Mouse (Mus musculus) megakaryocyte-erythroid progenitor cell, adult 5-6 weeks (primary cell): ENCODE data around the gene Akap1. TPM values are rescaled to one million over a fixed set of nuclear protein-coding genes. Genes with fewer than 3 reads are reported as not detected.
A peak's percentile ranks its signal among the peaks of the same experiment; 100 is the strongest.
"Not testable (repeated sequence)": the region's sequence is repeated elsewhere in the genome, so short reads cannot be mapped to it uniquely, and the experiment has no call there.

Experiments used
- ATAC-seq: replicated peaks from 2 replicates; pipeline ENCODE4 v1.8.0; 2016; ENCODE audit warnings: mild to moderate bottlenecking, inconsistent platforms; ENCODE audit not compliant: severe bottlenecking, poor library complexity, low FRiP score, low TSS enrichment
- total RNA-seq, 2 experiments: library from RNA; stranded (forward) in 1 of 2; stranded (reverse) in 1 of 2; fragments of 200-1000, 215-1000 nt in 1 of 2; fragments of >200 nt in 1 of 2; fragmentation: Nextera tagmentation in 1 of 2; gene quantifications; 2 replicates each; pipeline ENCODE4 v1.2.3; 2014 to 2017

Gene Akap1
- total RNA-seq (2014; fragmentation: Nextera tagmentation) (23.5 and 24.4 TPM in 2 replicates), total RNA-seq (2017) (36.7 and 37.4 TPM in 2 replicates)

DNA sequence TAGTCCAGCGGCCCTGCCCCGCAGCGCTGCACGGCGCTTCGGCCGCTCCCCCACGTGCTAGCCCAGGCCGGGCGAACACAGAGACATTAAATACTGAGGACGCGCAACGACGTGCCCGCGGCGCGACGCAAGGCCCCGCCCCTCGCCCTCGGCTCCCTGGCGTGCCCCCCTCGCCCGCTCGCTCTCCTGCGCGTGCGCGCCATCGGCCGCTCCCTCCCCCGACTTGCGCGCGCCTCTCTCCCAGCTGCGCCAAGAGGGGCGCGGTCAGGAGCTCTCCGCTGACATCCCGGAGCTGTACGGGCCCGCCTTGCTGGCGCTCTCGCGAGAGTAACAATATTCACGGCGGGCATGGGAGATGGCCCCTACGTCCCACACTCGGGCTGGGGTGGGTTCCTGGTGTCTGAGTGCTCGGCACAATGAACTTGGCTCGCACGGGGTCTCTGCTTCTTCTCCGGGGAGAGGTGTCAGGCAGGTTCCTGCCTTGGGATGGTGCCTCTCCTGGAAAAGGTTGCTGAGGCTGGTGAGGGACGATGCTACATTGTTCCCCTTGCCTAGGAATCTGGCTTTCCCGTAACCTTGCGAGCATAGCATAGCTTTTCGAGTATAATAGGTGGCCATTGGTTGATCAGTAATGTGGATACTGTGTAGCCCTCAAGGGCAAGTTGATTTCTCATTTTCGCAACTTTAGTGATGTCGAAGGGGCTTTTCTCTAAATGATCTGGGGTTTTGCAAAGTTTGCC lies at the start of gene Akap1:
Akap1 (minus strand) TSS at position 129 of the 740 bp plus-strand sequence.
- peak; percentile 94 for ATAC-seq

DNA sequence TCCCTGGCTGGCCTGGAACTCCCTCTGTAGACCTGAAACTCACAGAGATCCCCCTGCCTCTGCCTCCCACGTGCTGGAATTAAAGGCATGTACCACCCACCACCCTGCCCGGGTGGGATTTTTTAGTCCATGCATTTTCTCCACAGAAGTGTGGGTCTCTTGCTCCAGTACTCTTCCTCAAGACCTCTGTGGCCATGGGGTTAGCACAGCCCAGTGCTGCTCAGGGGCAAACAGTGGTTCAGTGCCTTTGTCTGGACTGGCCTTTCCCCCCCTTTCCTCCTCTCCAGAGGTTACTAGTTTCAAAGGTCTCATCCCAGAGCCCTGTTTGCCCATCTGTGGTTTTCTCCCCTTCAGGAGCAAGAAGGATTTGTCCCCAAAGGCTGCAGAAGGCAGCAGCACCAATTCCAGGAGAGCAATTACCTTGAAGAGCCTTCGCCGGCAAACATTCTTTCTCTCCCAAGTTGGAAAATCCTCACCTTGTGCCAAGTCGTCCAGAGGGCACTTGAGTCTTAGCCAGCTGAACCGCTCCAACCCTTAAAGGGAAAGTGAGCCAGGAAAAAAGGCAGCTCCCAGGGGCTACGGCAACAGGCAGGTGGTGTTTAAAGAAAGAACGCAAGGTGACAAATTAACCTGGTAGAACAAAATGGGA lies 45.1 kb upstream of the Akap1 start:
- ATAC-seq = no peak

- peak; percentile 88 for ATAC-seq
These were observed 44.3 kb upstream of the Akap1 start for GRCm38 (mm10) chr11:88908557-88909211.

- ATAC-seq = no peak
These were observed 43.5 kb upstream of the Akap1 start for GRCm38 (mm10) chr11:88907886-88908285.

GRCm38 (mm10) chr11:88905621-88906020 lies 41.2 kb upstream of the Akap1 start:
- no peak for ATAC-seq

- no peak for ATAC-seq
These were observed 39.7 kb upstream of the Akap1 start for GRCm38 (mm10) chr11:88904080-88904479.

DNA sequence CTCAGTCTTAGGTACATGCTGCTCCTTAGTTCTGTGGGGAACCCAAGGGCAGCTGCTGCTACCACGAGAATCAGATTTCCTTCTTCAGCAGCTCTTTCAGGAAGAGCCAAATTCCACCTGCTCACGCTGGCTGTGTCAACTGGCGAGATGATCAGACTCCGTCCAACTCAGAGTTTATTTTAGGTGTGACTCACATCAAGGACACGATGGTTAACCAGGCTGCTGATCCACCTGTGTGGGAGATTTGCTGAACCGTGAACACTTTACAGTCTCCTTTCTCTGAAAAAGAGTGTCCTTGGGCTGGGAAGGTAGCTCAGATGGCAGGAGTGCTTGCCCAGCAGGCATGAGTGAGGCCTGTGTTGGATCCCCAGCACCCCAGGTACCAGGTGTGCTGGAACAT lies 38.4 kb upstream of the Akap1 start:
- no peak for ATAC-seq

GRCm38 (mm10) chr11:88901341-88901802 lies 37.0 kb upstream of the Akap1 start:
- no peak for ATAC-seq

DNA sequence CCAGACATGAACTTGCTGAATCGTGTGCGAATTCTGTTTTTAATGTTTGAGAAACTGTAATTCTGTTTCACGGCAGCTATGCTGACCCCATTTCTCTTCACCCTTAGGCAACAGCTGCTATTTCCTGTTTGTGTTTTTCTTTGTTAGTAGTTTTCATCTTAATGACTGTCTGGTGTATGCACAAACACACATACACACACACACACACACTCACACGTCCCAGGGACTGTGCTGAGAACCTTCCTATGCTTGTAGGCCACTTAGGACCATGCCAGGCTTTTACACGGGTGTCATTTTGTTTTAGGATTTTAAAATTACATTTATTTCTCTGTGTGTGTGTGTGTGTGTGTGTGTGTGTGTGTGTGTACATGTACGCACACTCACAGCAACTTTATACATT lies 35.2 kb upstream of the Akap1 start:
- no peak for ATAC-seq

DNA sequence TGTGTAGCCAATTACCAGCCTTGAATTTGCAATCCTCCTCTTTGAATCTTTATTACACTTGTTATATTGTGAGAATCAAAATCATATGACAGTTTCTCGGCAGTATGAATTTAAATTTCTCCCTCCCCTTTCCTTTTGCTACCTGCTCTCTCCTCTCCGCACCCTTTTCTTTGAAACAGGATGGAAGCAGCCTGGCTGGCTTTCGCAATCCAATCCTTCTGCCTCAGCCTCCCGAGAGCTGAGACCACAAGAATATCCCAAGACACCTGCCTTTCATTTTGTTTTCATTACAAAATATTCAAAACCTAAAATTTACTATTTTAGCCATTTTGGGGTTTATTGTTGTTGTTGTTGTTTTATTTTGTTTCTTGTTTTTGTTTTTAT lies 34.0 kb upstream of the Akap1 start:
- no peak for ATAC-seq

DNA sequence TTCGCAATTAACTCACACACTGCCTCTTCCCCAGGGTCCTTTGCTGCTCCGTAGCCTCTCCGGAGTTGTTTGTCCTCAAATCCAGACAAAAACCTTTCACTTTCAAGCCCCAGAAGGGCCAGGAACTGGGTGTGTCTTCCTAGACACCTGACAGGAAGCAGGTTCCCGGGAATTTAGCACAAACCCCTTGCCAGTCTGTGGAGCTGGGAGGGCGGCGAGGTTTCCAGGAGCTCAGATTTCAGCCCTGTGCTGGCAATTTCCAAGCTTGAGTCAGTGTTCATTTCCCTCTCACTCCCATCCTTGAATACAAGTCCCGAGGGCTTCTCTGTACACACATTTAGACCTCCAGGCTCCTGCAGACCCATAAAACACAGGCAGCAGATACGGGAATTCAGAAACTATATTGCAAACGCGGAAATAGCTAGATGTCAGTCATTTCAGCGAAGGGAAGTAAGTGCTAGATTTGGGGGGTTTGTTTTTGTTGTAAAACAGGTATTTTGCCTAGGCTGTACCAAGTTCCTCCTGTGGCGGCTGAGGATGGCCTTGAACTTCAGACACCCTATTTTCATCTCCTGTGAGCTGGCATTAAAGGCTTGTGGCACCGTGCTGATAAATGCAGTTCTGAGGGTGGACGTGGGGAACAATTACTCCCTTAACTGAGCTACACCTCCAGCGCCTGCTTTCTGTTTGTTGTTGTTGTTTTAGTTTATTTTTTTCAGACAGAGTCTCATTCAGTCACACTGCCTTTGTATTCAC lies 33.4 kb upstream of the Akap1 start:
- no peak for ATAC-seq

GRCm38 (mm10) chr11:88895800-88896232 lies 31.4 kb upstream of the Akap1 start:
- ATAC-seq = not testable (repeated sequence)

- not testable (repeated sequence) for ATAC-seq
These were observed 30.8 kb upstream of the Akap1 start for GRCm38 (mm10) chr11:88895235-88895634.

DNA sequence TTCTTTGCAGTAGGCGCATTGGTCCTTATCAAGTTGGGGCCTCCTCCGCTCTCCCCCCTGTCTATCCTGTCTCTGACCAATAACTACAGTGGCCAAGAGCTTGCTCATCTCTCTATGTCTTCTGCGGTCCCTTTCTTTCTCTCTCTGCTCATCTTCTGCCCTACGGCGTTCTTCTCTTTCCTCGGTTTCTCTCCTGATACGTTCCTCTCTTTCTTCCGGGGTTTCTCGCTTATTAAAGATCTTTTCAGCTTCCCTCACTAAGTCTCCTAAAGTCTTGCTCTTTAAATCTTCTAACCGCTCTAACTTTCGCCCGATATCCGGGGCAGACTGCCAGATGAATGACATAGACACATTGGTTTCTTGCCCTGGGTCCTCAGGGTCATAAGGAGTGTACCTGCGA lies 29.9 kb upstream of the Akap1 start:
- ATAC-seq = not testable (repeated sequence)

DNA sequence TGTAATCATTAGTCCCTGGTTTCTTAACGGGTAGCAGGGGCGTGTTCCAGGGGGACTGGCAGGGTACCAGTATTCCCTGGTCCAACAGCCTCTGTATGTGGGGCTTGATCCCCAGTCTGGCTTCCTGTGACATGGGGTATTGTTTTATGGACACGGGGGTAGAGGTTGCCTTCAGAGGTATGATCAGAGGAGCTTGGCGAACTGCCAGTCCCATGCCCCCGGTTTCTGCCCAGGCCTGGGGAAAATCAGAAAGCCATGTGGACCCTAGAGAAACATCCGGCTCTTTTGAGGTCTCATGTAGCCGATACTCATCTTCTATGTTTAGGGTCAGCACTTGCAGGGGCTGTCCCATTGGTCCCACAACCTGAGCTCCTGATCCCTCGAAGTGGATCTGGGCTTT lies 29.1 kb upstream of the Akap1 start:
- ATAC-seq = not testable (repeated sequence)

DNA sequence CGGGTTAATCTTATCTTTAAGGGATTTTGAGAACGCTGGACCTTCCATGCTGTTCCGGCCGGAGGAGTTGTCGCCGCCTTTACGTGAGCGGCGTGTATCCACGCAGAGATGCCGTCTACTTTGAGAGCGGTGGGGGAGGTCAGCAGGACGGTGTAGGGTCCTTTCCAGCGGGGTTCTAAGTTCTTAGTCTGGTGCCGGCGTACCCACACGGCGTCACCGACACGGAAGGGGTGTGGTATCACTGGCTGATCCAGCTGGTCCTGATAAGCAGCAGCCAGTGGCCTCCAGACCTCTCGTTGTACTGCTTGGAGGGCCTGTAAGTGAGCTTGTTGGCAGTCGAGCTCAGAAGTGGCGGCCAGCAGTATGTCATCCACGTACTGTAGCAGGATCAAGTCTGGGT lies 28.4 kb upstream of the Akap1 start:
- not testable (repeated sequence) for ATAC-seq

GRCm38 (mm10) chr11:88891921-88892561 lies 27.7 kb upstream of the Akap1 start:
- not testable (repeated sequence) for ATAC-seq

GRCm38 (mm10) chr11:88891446-88891845 lies 27.1 kb upstream of the Akap1 start:
- not testable (repeated sequence) for ATAC-seq

GRCm38 (mm10) chr11:88890904-88891303 lies 26.5 kb upstream of the Akap1 start:
- ATAC-seq = not testable (repeated sequence)
